Mouse (Mus musculus): ENCODE results near the gene Nav2. TPM values are rescaled to one million over a fixed set of nuclear protein-coding genes. Genes with fewer than 3 reads are reported as not detected.

Nav2 gene
- total and polyA plus RNA-seq, 3 experiments = 1.0 TPM; not detected in 2

GRCm38 (mm10) chr7:48995171-48995570, 86.7 kb downstream of the Nav2 start:
- no peak overlapping the region for H3K4me3 ChIP-seq (ENCODE audit: low read depth, low read length)
- no peak for TF ChIP-seq GATA2 (IDR thresholded peaks at IDR 0.05; ENCODE audit: borderline replicate concordance, low read depth, low read length)
- TF ChIP-seq CTCF (IDR thresholded peaks at IDR 0.05; ENCODE audit: low read depth, low read length) = no peak
- TF ChIP-seq POLR2AphosphoS5 (IDR thresholded peaks at IDR 0.05; ENCODE audit: insufficient replicate concordance, low read depth, low read length) = no peak
- TF ChIP-seq TAL1 (conservative IDR thresholded peaks at IDR 0.05; ENCODE audit: low read depth, low read length) = no peak
- no peak for TF ChIP-seq GATA1 (IDR thresholded peaks at IDR 0.05; ENCODE audit: borderline replicate concordance, low read length)
- no peaks in the 10 kb centered on the region for H3K36me3 ChIP-seq (replicated peaks)
- ATAC-seq (ENCODE audit: extremely low read depth, insufficient number of reproducible peaks, low FRiP score, poor library complexity, severe bottlenecking) = no peak
- DNase-seq (ENCODE audit: low spot score) = no peak
- no peaks in the 10 kb centered on the region for H3K4me1 ChIP-seq (ENCODE audit: insufficient read depth, low read depth, low read length)
- H3K27me3 ChIP-seq (ENCODE audit: insufficient read depth, low read length) = no peaks in the 10 kb centered on the region
- H3K9me3 ChIP-seq (replicated peaks) = peaks cover 64% of the 10 kb centered on the region

GRCm38 (mm10) chr7:48995701-48996100, 87.2 kb downstream of the Nav2 start:
- Histone ChIP-seq H3K4me1 (ENCODE audit: insufficient read depth, low read depth, low read length) (no peaks in the 10 kb centered on the region), H3K4me3 (ENCODE audit: low read depth, low read length) (no peak overlapping the region), H3K36me3 (replicated peaks) (no peaks in the 10 kb centered on the region), H3K27me3 (ENCODE audit: insufficient read depth, low read length) (no peaks in the 10 kb centered on the region), H3K9me3 (replicated peaks) (peaks cover 64% of the 10 kb centered on the region)
- DNase-seq (ENCODE audit: low spot score) (no peak), ATAC-seq (ENCODE audit: extremely low read depth, insufficient number of reproducible peaks, low FRiP score, poor library complexity, severe bottlenecking) (no peak)
- TF ChIP-seq GATA2 (IDR thresholded peaks at IDR 0.05; ENCODE audit: borderline replicate concordance, low read depth, low read length) (no peak), CTCF (IDR thresholded peaks at IDR 0.05; ENCODE audit: low read depth, low read length) (no peak), GATA1 (IDR thresholded peaks at IDR 0.05; ENCODE audit: borderline replicate concordance, low read length) (no peak)

- DNase-seq (ENCODE audit: low spot score) (no peak), ATAC-seq (ENCODE audit: extremely low read depth, insufficient number of reproducible peaks, low FRiP score, poor library complexity, severe bottlenecking) (no peak)
- no peak for TF ChIP-seq CTCF (IDR thresholded peaks at IDR 0.05; ENCODE audit: low read depth, low read length)
- TF ChIP-seq GATA1 (IDR thresholded peaks at IDR 0.05; ENCODE audit: borderline replicate concordance, low read length) = no peak
- no peak for TF ChIP-seq GATA2 (IDR thresholded peaks at IDR 0.05; ENCODE audit: borderline replicate concordance, low read depth, low read length)
- no peak for TF ChIP-seq POLR2AphosphoS5 (IDR thresholded peaks at IDR 0.05; ENCODE audit: insufficient replicate concordance, low read depth, low read length)
- TF ChIP-seq TAL1 (conservative IDR thresholded peaks at IDR 0.05; ENCODE audit: low read depth, low read length) = no peak
- Histone ChIP-seq H3K4me3 (ENCODE audit: low read depth, low read length) (no peak overlapping the region), H3K9me3 (replicated peaks) (peaks cover 65% of the 10 kb centered on the region), H3K36me3 (replicated peaks) (no peaks in the 10 kb centered on the region), H3K4me1 (ENCODE audit: insufficient read depth, low read depth, low read length) (no peaks in the 10 kb centered on the region), H3K27me3 (ENCODE audit: insufficient read depth, low read length) (no peaks in the 10 kb centered on the region)
These were observed 88.3 kb downstream of the Nav2 start for GRCm38 (mm10) chr7:48996829-48997228.

- ATAC-seq (ENCODE audit: extremely low read depth, insufficient number of reproducible peaks, low FRiP score, poor library complexity, severe bottlenecking) (no peak), DNase-seq (ENCODE audit: low spot score) (no peak)
- TF ChIP-seq GATA2 (IDR thresholded peaks at IDR 0.05; ENCODE audit: borderline replicate concordance, low read depth, low read length) = no peak
- TF ChIP-seq TAL1 (conservative IDR thresholded peaks at IDR 0.05; ENCODE audit: low read depth, low read length) = no peak
- no peak for TF ChIP-seq CTCF (IDR thresholded peaks at IDR 0.05; ENCODE audit: low read depth, low read length)
- TF ChIP-seq POLR2AphosphoS5 (IDR thresholded peaks at IDR 0.05; ENCODE audit: insufficient replicate concordance, low read depth, low read length) = no peak
- TF ChIP-seq GATA1 (IDR thresholded peaks at IDR 0.05; ENCODE audit: borderline replicate concordance, low read length) = no peak
- H3K4me3 ChIP-seq (ENCODE audit: low read depth, low read length) = no peak overlapping the region
- no peaks in the 10 kb centered on the region for H3K36me3 ChIP-seq (replicated peaks)
- no peaks in the 10 kb centered on the region for H3K27me3 ChIP-seq (ENCODE audit: insufficient read depth, low read length)
- peaks cover 58% of the 10 kb centered on the region for H3K9me3 ChIP-seq (replicated peaks)
- no peaks in the 10 kb centered on the region for H3K4me1 ChIP-seq (ENCODE audit: insufficient read depth, low read depth, low read length)
These were observed 89.6 kb downstream of the Nav2 start for GRCm38 (mm10) chr7:48998097-48998496.

GRCm38 (mm10) chr7:48998595-48998994, 90.1 kb downstream of the Nav2 start:
- Histone ChIP-seq H3K9me3 (replicated peaks) (peaks cover 53% of the 10 kb centered on the region), H3K4me1 (ENCODE audit: insufficient read depth, low read depth, low read length) (no peaks in the 10 kb centered on the region), H3K4me3 (ENCODE audit: low read depth, low read length) (no peak overlapping the region), H3K36me3 (replicated peaks) (no peaks in the 10 kb centered on the region), H3K27me3 (ENCODE audit: insufficient read depth, low read length) (no peaks in the 10 kb centered on the region)
- TF ChIP-seq TAL1 (conservative IDR thresholded peaks at IDR 0.05; ENCODE audit: low read depth, low read length) (no peak), CTCF (IDR thresholded peaks at IDR 0.05; ENCODE audit: low read depth, low read length) (no peak), GATA2 (IDR thresholded peaks at IDR 0.05; ENCODE audit: borderline replicate concordance, low read depth, low read length) (no peak), POLR2AphosphoS5 (IDR thresholded peaks at IDR 0.05; ENCODE audit: insufficient replicate concordance, low read depth, low read length) (no peak), GATA1 (IDR thresholded peaks at IDR 0.05; ENCODE audit: borderline replicate concordance, low read length) (no peak)
- DNase-seq (ENCODE audit: low spot score) = no peak
- ATAC-seq (ENCODE audit: extremely low read depth, insufficient number of reproducible peaks, low FRiP score, poor library complexity, severe bottlenecking) = no peak

GRCm38 (mm10) chr7:49000816-49001215, 92.3 kb downstream of the Nav2 start:
- Histone ChIP-seq H3K27me3 (ENCODE audit: insufficient read depth, low read length) (no peaks in the 10 kb centered on the region), H3K4me1 (ENCODE audit: insufficient read depth, low read depth, low read length) (no peaks in the 10 kb centered on the region)
- ATAC-seq (ENCODE audit: extremely low read depth, insufficient number of reproducible peaks, low FRiP score, poor library complexity, severe bottlenecking) = no peak

More at GRCm38 (mm10) chr7:49000816-49001215, 92.3 kb downstream of the Nav2 start:
- no peaks in the 10 kb centered on the region for H3K36me3 ChIP-seq (replicated peaks)
- H3K4me3 ChIP-seq (ENCODE audit: low read depth, low read length) = no peak overlapping the region
- DNase-seq (ENCODE audit: low spot score) = no peak
- TF ChIP-seq CTCF (IDR thresholded peaks at IDR 0.05; ENCODE audit: low read depth, low read length) (no peak), POLR2AphosphoS5 (IDR thresholded peaks at IDR 0.05; ENCODE audit: insufficient replicate concordance, low read depth, low read length) (no peak), TAL1 (conservative IDR thresholded peaks at IDR 0.05; ENCODE audit: low read depth, low read length) (no peak), GATA2 (IDR thresholded peaks at IDR 0.05; ENCODE audit: borderline replicate concordance, low read depth, low read length) (no peak), GATA1 (IDR thresholded peaks at IDR 0.05; ENCODE audit: borderline replicate concordance, low read length) (no peak)
- peaks cover 35% of the 10 kb centered on the region for H3K9me3 ChIP-seq (replicated peaks)
